Comparison of ENCODE assay signal across 22 mouse cellular contexts in genomic region chr6:97607646-97608045, GRCm38 (mm10). TPM values are rescaled to one million over a fixed set of nuclear protein-coding genes. Genes with fewer than 3 reads are reported as not detected.
DNase-seq lines count a peak whose midpoint lies in the region; ATAC-seq and TF ChIP-seq lines count a peak whose summit lies in the region.
"Had no signal": no experiment of that assay in that cellular context is flagged by ENCODE, and none has a peak within 500 bp of the region (broad histone marks: within the 10 kb centered on the region; RNA-seq: fewer than 3 reads in every experiment).

No protein-coding gene starts in this region.

- no peak for TF ChIP-seq EP300 in lung, postnatal 0 days (IDR thresholded peaks at IDR 0.05)

- no peaks in the 10 kb centered on the region for H3K9me3 ChIP-seq in lung, postnatal 0 days (ENCODE audit: low read length)
- no peaks in the 10 kb centered on the region for H3K9me3 ChIP-seq in kidney, embryonic 16.5 days (ENCODE audit: low read length)
- H3K9me3 ChIP-seq: embryonic facial prominence, embryonic 15.5 days; heart, embryonic 13.5 days; liver, embryonic 12.5 days; lung, embryonic 15.5 days; midbrain, embryonic 15.5 days had no signal

- TF ChIP-seq CTCF in lung, postnatal 0 days (IDR thresholded peaks at IDR 0.05), result no peak

- no peak overlapping the region for H3K27ac ChIP-seq in lung, postnatal 0 days (ENCODE audit: low read length)
- H3K27ac ChIP-seq in kidney, embryonic 16.5 days (ENCODE audit: low read length), result no peak overlapping the region
- H3K27ac ChIP-seq: embryonic facial prominence, embryonic 15.5 days; heart, embryonic 13.5 days; left cerebral cortex, adult 2 months; liver, embryonic 12.5 days; lung, embryonic 15.5 days; midbrain, embryonic 15.5 days; stomach, postnatal 0 days had no signal

- peak; percentile 35 for ATAC-seq in lung, postnatal 0 days
- no peak for ATAC-seq in megakaryocyte, adult 5-6 weeks (ENCODE audit: poor library complexity, severe bottlenecking)
- ATAC-seq in kidney, embryonic 16.5 days (ENCODE audit: low FRiP score, low TSS enrichment), result no peak
- ATAC-seq: liver, embryonic 12.5 days; midbrain, embryonic 15.5 days had no signal

- H3K4me1 ChIP-seq in lung, postnatal 0 days (ENCODE audit: insufficient read depth, low read depth, low read length), result no peaks in the 10 kb centered on the region
- H3K4me1 ChIP-seq in kidney, embryonic 16.5 days (ENCODE audit: insufficient read depth, low read length), result no peaks in the 10 kb centered on the region
- H3K4me1 ChIP-seq: lung, embryonic 15.5 days; midbrain, embryonic 15.5 days had no signal

- H3K9ac ChIP-seq in lung, postnatal 0 days (replicated peaks; ENCODE audit: low read depth), result no peak overlapping the region
- H3K9ac ChIP-seq in kidney, embryonic 16.5 days (replicated peaks; ENCODE audit: low read length), result no peak overlapping the region
- H3K9ac ChIP-seq: embryonic facial prominence, embryonic 15.5 days; heart, embryonic 13.5 days; liver, embryonic 12.5 days; lung, embryonic 15.5 days; midbrain, embryonic 15.5 days had no signal

- intact Hi-C loops in heart, postnatal 10 days (cut with DNase I), result no loop called here

- no peaks in the 10 kb centered on the region for H3K36me3 ChIP-seq in lung, postnatal 0 days (ENCODE audit: insufficient read depth, low read length)
- no peaks in the 10 kb centered on the region for H3K36me3 ChIP-seq in kidney, embryonic 16.5 days (ENCODE audit: insufficient read depth, low read length)
- H3K36me3 ChIP-seq: embryonic facial prominence, embryonic 15.5 days; heart, embryonic 13.5 days; liver, embryonic 12.5 days; lung, embryonic 15.5 days; midbrain, embryonic 15.5 days had no signal

- H3K27me3 ChIP-seq in lung, postnatal 0 days (replicated peaks; ENCODE audit: insufficient read depth, low read length), result no peaks in the 10 kb centered on the region
- H3K27me3 ChIP-seq in kidney, embryonic 16.5 days (ENCODE audit: insufficient read depth, low read length), result no peaks in the 10 kb centered on the region
- H3K27me3 ChIP-seq: embryonic facial prominence, embryonic 15.5 days; heart, embryonic 13.5 days; liver, embryonic 12.5 days; lung, embryonic 15.5 days; midbrain, embryonic 15.5 days had no signal

- 47% methylated on average over 3 of the region's 3 CpGs for WGBS in lung, postnatal 0 days
- 59% methylated on average over 3 of the region's 3 CpGs for WGBS in kidney, embryonic 16.5 days

- no peak overlapping the region for H3K4me3 ChIP-seq in lung, postnatal 0 days (ENCODE audit: low read depth, low read length)
- no peak overlapping the region for H3K4me3 ChIP-seq in kidney, embryonic 16.5 days (ENCODE audit: low read length)
- H3K4me3 ChIP-seq: embryonic facial prominence, embryonic 15.5 days; heart, embryonic 13.5 days; left cerebral cortex, adult 2 months; liver, embryonic 12.5 days; lung, embryonic 15.5 days; midbrain, embryonic 15.5 days had no signal

- DNase-seq in heart, adult 11 months, result peak; percentile 53
- no peak for DNase-seq in heart, postnatal 10 days
- DNase-seq in lung, postnatal 0 days (ENCODE audit: low spot score), result peak; percentile 58
- no peak for DNase-seq in lung, postnatal 14 days
- DNase-seq in adrenal gland, postnatal 10 days, result peak; percentile 61
- DNase-seq in embryo, embryonic 9.5 days (ENCODE audit: extremely low spot score), result peak; percentile 16
- DNase-seq: B cell, adult 2 months; cerebellum, adult 8-10 months; heart, adult 18-20 months; heart, postnatal 36 days; kidney, adult 2 months; kidney, postnatal 36 days; thymus, postnatal 14 days had no signal

- H3K4me2 ChIP-seq in lung, postnatal 0 days (replicated peaks; ENCODE audit: low read depth, low read length), result no peak overlapping the region
- no peak overlapping the region for H3K4me2 ChIP-seq in kidney, embryonic 16.5 days (replicated peaks; ENCODE audit: low read depth, low read length)
- H3K4me2 ChIP-seq: embryonic facial prominence, embryonic 15.5 days; heart, embryonic 13.5 days; liver, embryonic 12.5 days; lung, embryonic 15.5 days; midbrain, embryonic 15.5 days had no signal

RNA-seq across cellular contexts. Expression of gene Frmd4b, which starts 9.7 kb away (rescaled TPM):
- 10 to 100 TPM; 21.6 to 24.3 TPM for total RNA-seq in heart, postnatal 10 days (2021)
- polyA plus RNA-seq in lung, postnatal 0 days (2015; fragmentation: Nextera tagmentation; extraction: Ambion mirVana), result 11.1 and 11.7 TPM in 2 replicates
- 10 to 100 TPM; 20.0 to 27.9 TPM for total RNA-seq in adrenal gland, postnatal 10 days (2021)
- total RNA-seq in megakaryocyte, adult 5-6 weeks (2015), result 9.8 and 10.1 TPM in 2 replicates
- total RNA-seq in megakaryocyte, adult 5-6 weeks (2017), result 28.3 and 42.1 TPM in 2 replicates
- polyA plus RNA-seq in kidney, embryonic 16.5 days (2015; fragmentation: Nextera tagmentation; extraction: Ambion mirVana), result 18.1 and 18.3 TPM in 2 replicates

Comparison
In these comparisons a context has a peak if more than half of its experiments do, and no peak if none do; other contexts are left out.
1. DNase-seq: peak in heart, adult 11 months (single experiment), lung, postnatal 0 days (single experiment), adrenal gland, postnatal 10 days (single experiment) and embryo, embryonic 9.5 days (single experiment); none in heart, postnatal 10 days (0 of 2) and lung, postnatal 14 days (single experiment).